Mouse (Mus musculus) heart, embryonic 13.5 days (tissue): Measurements from ENCODE around the gene Slc7a8. TPM values are rescaled to one million over a fixed set of nuclear protein-coding genes. Genes with fewer than 3 reads are reported as not detected.

Experiments used
- ATAC-seq: fragments of 200-750 bp; cut with Nextera tagmentation; 2 replicates; pipeline ENCODE4 v1.8.0; 2017; ENCODE audit warnings: moderate TSS enrichment; ENCODE audit not compliant: insufficient number of reproducible peaks, low FRiP score, low TSS enrichment; ENCODE audit errors: extremely low read depth
- H3K27ac ChIP-seq: fragments of 300-500 bp; sonication (generic); replicated peaks from 2 replicates; pipeline ENCODE4 v1.5.1; 2015; ENCODE audit warnings: moderate library complexity, mild to moderate bottlenecking, inconsistent platforms
- H3K27me3 ChIP-seq: fragments of 300-500 bp; sonication (generic); replicated peaks from 2 replicates; pipeline ENCODE4 v1.6.1; 2015; ENCODE audit warnings: mild to moderate bottlenecking, inconsistent platforms
- H3K36me3 ChIP-seq: fragments of 300-500 bp; sonication (generic); 2 replicates; pipeline ENCODE4 v1.6.1; 2015; ENCODE audit warnings: mild to moderate bottlenecking, inconsistent platforms
- H3K4me1 ChIP-seq: fragments of 300-500 bp; sonication (generic); 2 replicates; pipeline ENCODE4 v1.6.1; 2015; ENCODE audit warnings: inconsistent platforms
- H3K4me2 ChIP-seq: fragments of 300-500 bp; sonication (generic); 2 replicates; pipeline ENCODE4 v1.6.1; 2015; ENCODE audit warnings: inconsistent platforms, mild to moderate bottlenecking, moderate library complexity
- H3K4me3 ChIP-seq: fragments of 300-500 bp; sonication (generic); 2 replicates; pipeline ENCODE4 v1.5.1; 2015; ENCODE audit warnings: moderate library complexity, mild to moderate bottlenecking, inconsistent platforms
- H3K9ac ChIP-seq: fragments of 300-500 bp; sonication (generic); 2 replicates; pipeline ENCODE4 v1.6.1; 2015; ENCODE audit warnings: inconsistent platforms, mild to moderate bottlenecking, moderate library complexity
- H3K9me3 ChIP-seq: fragments of 300-500 bp; sonication (generic); 2 replicates; pipeline ENCODE4 v1.6.1; 2016; ENCODE audit warnings: inconsistent platforms
- WGBS: fragments of 180-500 bp; shearing (Covaris S2); methylation state at CpG from one replicate; pipeline ENCODE4 v1.1.7; 2015; ENCODE audit warnings: mixed read lengths; 5-methylcytosine and 5-hydroxymethylcytosine counted together
- polyA plus RNA-seq: library from polyadenylated mRNA; unstranded; fragments of >200 nt; fragmentation: Nextera tagmentation; extraction: Ambion mirVana; gene quantifications from 2 replicates; pipeline ENCODE4 v1.2.1, GENCODE M21; 2015

Slc7a8 gene
- polyA plus RNA-seq, result 3.4 and 4.0 TPM in 2 replicates

DNA sequence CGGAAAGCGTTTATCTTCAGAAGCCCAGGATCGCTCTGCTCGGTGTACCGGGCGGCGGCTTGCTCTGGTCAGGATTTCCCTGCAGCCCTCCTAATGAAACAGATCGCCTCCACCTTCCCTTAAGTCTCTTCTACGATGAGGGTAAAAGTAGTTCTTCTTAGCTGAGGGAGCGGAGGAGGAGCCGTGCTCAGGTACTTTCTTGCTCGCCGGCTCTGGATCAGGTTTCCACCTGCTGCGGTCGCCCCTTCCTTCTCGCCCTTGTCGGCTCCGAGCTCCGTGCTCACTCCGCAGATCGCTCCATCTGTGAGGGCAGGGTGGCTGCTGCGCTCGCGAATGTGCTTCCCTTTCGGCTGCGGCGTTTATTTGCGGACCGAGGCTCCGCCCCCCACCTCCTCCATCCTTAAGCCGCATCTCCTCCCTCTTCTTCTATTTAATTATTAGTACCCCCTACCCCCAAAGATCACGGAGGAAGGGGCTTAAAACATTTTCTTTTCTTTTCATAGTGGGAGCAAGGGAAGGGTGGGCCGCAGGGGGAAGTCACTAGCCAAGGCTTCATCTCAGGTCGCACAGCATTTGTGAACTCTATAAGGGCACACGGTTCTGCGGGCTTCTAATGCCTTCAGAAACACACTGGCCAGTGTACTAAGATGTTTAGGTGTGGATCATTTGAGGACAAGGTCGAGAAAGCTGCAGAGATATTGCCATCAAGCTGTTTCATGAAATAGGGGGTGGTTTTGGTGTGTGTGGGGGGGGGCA, at the start of gene Slc7a8:
TSS of gene Slc7a8 (minus strand) at position 337 of the 756 bp plus-strand sequence.
- 2% methylated on average over 37 of the region's 37 CpGs for WGBS
- no peak for ATAC-seq
- H3K27ac ChIP-seq, result 0 out of 2 replicates have a peak within 1 kb of the TSS, but pooled peaks have one; percentile 25

DNA sequence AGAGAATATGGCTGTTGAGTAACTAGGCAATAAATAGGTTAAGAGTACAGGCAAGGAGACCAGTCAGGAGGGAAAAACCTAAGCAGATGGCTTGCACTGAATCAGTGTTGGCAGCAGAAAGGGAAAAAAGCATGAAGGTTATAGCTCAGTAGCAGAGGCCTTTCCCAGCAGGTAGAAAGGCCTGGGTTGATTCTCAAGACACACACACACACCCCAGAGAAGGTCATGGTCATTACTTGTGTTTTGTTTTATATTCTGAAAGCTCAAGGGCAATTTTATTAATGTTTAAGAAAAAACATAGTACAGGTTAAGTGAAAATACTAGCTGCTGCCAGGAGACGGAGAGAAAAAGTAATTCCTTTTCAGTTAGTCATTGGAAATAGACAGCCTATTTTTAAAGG, 42.0 kb upstream of the Slc7a8 start:
- H3K9ac ChIP-seq, result no peak overlapping the region
- no peak overlapping the region for H3K4me2 ChIP-seq
- H3K27ac ChIP-seq, result no peak overlapping the region
- no peaks in the 10 kb centered on the region for H3K9me3 ChIP-seq
- ATAC-seq, result no peak
- WGBS, result 80% methylated on average over 1 of the region's 1 CpGs
- H3K36me3 ChIP-seq, result no peaks in the 10 kb centered on the region
- no peak overlapping the region for H3K4me3 ChIP-seq
- H3K27me3 ChIP-seq, result no peaks in the 10 kb centered on the region; the same call in 1 of the 2 replicates
- no peaks in the 10 kb centered on the region for H3K4me1 ChIP-seq

More for the DNA sequence above, at the start of gene Slc7a8:
- H3K4me1 ChIP-seq, result peaks cover 28% of the 10 kb centered on the region
- H3K9ac ChIP-seq, result peak within 1 kb of the TSS; percentile 80
- peaks cover 35% of the 10 kb centered on the region for H3K27me3 ChIP-seq
- H3K36me3 ChIP-seq, result no peaks in the 10 kb centered on the region
- H3K4me3 ChIP-seq, result peak within 1 kb of the TSS; percentile 59
- H3K4me2 ChIP-seq, result peak within 1 kb of the TSS; percentile 82
- H3K9me3 ChIP-seq, result no peaks in the 10 kb centered on the region; the same call in 1 of the 2 replicates

DNA sequence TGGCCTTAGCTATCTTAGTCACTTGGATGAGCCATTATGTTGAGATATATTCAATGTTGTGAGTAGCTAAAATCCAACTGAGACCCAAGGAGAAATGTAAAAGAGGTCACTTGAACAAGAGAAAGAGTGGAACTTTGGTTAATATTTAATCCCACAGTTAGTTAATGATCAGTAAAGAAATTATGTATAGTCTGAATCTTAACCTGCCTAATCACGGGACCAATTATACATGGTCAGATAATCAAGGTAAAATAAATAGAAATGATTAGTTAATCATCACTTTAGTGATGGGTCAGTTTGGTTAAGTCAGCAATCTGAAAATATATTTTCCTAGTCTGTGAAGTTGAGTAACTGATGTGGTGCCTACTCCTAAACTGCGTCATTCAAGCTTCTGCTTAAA, 40.6 kb upstream of the Slc7a8 start:
- Histone ChIP-seq H3K9me3 (no peaks in the 10 kb centered on the region), H3K27me3 (no peaks in the 10 kb centered on the region; the same call in 1 of the 2 replicates), H3K27ac (no peak overlapping the region), H3K4me3 (no peak overlapping the region), H3K9ac (no peak overlapping the region), H3K36me3 (no peaks in the 10 kb centered on the region), H3K4me1 (no peaks in the 10 kb centered on the region), H3K4me2 (no peak overlapping the region)
- 83% methylated on average over 2 of the region's 2 CpGs for WGBS
- ATAC-seq, result no peak

DNA sequence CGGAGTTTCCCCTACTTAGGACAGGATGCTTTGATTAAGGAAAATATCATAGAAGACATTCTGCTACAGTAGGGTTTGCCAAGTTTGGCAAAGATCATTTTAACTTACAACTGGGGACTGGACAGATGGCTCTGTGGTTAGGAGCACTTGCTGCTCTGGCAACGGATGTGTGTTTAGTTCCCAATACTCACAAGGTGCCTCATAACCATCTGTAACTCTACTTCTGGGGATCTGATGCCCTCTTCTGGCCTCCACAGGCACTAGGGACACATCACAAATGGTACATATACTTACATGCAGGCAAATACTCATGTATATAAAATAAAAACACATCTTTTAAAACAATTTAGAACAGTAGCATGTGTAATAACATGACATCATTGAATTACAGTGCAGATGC, 36.0 kb upstream of the Slc7a8 start:
- no peak overlapping the region for H3K4me3 ChIP-seq
- no peak for ATAC-seq
- H3K27me3 ChIP-seq, result no peaks in the 10 kb centered on the region; the same call in 1 of the 2 replicates
- no peak overlapping the region for H3K9ac ChIP-seq
- no peaks in the 10 kb centered on the region for H3K9me3 ChIP-seq
- 52% methylated on average over 2 of the region's 2 CpGs for WGBS
- no peak overlapping the region for H3K27ac ChIP-seq
- H3K4me2 ChIP-seq, result no peak overlapping the region
- no peaks in the 10 kb centered on the region for H3K36me3 ChIP-seq
- no peaks in the 10 kb centered on the region for H3K4me1 ChIP-seq

DNA sequence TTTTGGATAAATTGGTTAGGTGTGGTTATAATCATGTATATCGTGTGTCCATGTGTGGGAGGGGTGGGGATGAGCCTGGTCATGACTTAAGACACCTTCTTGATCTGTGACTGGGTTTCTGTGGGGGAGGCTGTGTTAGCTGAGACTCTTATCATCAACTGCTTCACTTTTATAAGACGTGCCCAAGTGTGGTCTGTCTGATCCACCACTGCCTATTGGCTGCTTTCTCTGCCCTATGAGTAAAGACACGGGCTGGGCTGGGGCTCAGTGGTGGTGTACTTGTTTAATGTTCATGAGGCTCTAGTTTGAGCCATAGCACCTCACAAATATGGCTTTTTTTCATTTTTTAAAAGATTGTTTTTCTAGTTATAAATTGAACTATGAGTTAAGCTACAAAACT, 34.0 kb upstream of the Slc7a8 start:
- Histone ChIP-seq H3K9me3 (no peaks in the 10 kb centered on the region), H3K4me3 (no peak overlapping the region), H3K27ac (no peak overlapping the region), H3K4me2 (no peak overlapping the region), H3K9ac (no peak overlapping the region), H3K36me3 (no peaks in the 10 kb centered on the region), H3K27me3 (no peaks in the 10 kb centered on the region; the same call in 1 of the 2 replicates), H3K4me1 (no peaks in the 10 kb centered on the region)
- WGBS, result 41% methylated on average over 3 of the region's 3 CpGs
- no peak for ATAC-seq

DNA sequence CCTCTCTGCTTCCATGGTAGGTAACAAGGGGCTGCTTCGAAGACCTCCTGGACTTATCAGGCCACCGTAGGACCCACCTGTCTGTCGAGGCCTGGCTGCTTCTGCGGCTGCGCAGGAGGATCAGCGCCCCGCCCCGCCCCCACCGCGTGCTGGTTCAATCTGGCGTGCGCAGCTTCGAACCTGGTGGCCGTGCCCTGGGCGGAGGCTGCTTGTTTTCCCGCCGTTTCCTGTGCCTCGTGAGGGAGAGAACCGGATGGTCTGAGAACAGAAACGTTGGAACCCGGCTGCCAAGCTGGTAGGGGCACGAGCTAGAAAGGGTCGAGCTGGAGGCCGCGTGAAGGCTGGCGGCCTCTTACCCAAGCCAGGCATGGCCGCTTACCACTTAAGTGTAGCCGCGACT, 32.2 kb upstream of the Slc7a8 start, which contains the start of gene Rnf212b:
TSS of gene Rnf212b (plus strand) at position 151 of the 400 bp plus-strand sequence.
- no peaks in the 10 kb centered on the region for H3K36me3 ChIP-seq
- no peak for ATAC-seq
- H3K4me2 ChIP-seq, result no peak within 1 kb of the TSS
- H3K27me3 ChIP-seq, result no peaks in the 10 kb centered on the region; the same call in 1 of the 2 replicates
- H3K9ac ChIP-seq, result no peak within 1 kb of the TSS
- H3K27ac ChIP-seq, result no peak within 1 kb of the TSS
- 74% methylated on average over 29 of the region's 29 CpGs for WGBS
- peaks cover 11% of the 10 kb centered on the region for H3K4me1 ChIP-seq
- H3K9me3 ChIP-seq, result no peaks in the 10 kb centered on the region
- H3K4me3 ChIP-seq, result no peak within 1 kb of the TSS

DNA sequence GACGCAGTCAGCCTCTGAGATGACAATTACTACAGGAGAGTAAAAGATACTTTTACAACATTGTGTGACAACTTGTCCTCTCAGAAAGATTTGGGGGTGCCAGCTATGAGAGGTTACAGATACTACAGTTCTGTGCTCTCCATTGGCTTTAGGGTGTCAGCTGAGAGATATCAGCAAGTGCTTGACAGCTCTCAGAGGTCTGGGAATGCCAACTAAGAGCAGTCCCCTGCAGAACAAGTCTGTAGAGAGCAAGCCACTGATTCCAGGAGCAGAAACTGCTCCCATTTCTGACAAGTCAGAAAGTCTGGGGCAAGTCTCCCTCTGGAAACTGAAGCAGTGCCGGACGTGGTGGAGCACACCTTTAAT, 27.9 kb upstream of the Slc7a8 start:
- peak overlapping the region; percentile 87 for H3K27ac ChIP-seq
- no peak overlapping the region for H3K9ac ChIP-seq
- H3K9me3 ChIP-seq, result no peaks in the 10 kb centered on the region
- ATAC-seq, result no peak; the same call in 1 of the 2 replicates
- peak overlapping the region; percentile 33; the same call in 1 of the 2 replicates for H3K4me2 ChIP-seq
- WGBS, result 23% methylated on average over 3 of the region's 3 CpGs
- no peaks in the 10 kb centered on the region for H3K36me3 ChIP-seq
- peaks cover 14% of the 10 kb centered on the region for H3K4me1 ChIP-seq
- H3K4me3 ChIP-seq, result no peak overlapping the region
- no peaks in the 10 kb centered on the region; the same call in 1 of the 2 replicates for H3K27me3 ChIP-seq

DNA sequence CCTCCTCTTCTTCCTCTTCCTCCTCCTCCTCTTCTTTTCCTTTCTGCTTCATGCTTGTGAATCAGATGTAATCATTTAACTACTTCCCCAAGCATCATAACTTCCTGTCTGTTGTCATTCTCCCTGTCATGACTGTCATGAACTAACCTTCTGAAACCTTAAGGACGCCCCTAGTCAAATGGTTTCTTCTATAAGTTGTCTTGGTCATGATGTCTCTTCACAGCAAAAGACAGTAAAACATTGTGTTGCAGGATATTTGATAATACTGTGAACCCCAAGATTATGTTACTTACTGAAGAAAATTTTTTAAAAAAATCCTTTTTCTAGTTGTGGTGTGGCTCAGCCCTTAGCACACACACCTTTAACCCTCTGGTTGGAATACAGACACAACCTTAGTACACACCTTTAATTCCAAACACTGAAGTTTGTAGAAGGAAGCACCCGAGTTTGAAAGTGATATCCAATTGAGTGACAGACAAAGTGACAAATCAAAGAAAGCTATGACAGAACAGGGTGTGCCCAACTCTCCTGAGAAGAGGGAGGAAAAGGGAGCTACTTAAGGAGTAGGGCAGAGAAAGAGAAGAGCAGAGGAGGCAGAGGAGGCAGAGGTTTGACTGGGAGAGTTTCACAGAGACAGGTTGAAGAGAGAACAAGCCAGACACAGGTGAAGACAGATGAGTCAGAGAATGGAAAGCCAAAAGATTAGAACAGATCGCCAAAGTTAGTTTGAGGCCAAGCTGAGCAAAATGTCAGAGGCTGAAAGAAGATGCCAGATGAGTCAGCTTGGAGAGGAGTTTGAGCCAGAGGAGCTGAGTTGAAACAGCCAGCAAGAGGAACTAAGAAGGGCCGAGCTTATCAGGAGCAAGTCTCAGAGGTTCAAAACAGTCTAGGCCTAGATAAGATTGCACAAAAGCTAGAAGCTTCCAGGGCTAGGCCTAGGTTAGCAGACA, 27.2 kb upstream of the Slc7a8 start:
- no peak overlapping the region for H3K9ac ChIP-seq
- H3K27ac ChIP-seq, result peak overlapping the region; percentile 87
- no peak for ATAC-seq
- peak overlapping the region; percentile 33; the same call in 1 of the 2 replicates for H3K4me2 ChIP-seq
- peaks cover 14% of the 10 kb centered on the region for H3K4me1 ChIP-seq
- H3K27me3 ChIP-seq, result no peaks in the 10 kb centered on the region; the same call in 1 of the 2 replicates
- H3K4me3 ChIP-seq, result no peak overlapping the region
- H3K9me3 ChIP-seq, result no peaks in the 10 kb centered on the region
- 37% methylated on average over 4 of the region's 4 CpGs for WGBS
- no peaks in the 10 kb centered on the region for H3K36me3 ChIP-seq

DNA sequence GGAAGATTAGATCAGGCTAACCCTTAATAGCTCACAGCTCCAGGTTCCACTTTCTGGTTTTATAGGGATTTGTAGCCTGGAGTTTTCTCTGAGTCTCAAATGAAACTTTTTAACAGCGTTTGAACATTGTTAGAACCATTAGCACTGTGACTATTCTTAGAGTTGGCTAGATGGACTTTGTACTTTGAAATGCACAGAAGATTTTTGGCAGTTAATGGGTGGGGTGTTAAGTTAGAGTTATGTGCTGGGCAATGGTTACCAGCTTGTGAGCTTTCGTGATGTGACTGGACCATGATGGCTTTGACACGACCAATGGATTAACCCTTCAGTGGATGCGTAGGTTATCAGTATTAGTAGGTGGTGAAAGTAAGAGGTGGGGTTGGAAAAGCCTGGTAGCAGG, 24.4 kb upstream of the Slc7a8 start:
- H3K4me2 ChIP-seq, result no peak overlapping the region
- no peak overlapping the region for H3K9ac ChIP-seq
- H3K4me3 ChIP-seq, result no peak overlapping the region
- no peaks in the 10 kb centered on the region for H3K9me3 ChIP-seq
- WGBS, result 63% methylated on average over 4 of the region's 4 CpGs
- no peaks in the 10 kb centered on the region for H3K27me3 ChIP-seq
- no peaks in the 10 kb centered on the region for H3K36me3 ChIP-seq
- peaks cover 23% of the 10 kb centered on the region for H3K4me1 ChIP-seq
- H3K27ac ChIP-seq, result no peak overlapping the region
- no peak for ATAC-seq

DNA sequence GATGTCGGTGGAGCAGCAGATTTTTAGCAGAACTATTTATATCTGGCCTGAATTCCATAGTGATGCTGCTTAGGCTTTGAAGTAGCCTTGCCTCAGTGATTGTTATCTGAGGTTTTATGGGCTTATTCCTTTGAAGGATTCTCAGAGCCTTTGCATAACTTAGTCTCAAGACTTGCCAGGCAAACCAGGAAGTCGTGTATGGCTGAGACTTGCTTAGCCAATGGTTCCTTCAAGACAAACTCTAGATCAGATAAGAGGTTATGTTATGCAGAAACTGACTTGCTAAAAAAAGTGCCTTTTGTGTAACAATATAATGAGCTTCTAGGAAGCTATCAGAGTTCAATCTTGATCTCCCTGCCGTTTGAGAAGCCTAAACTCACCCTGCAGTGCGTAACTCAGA, 20.7 kb upstream of the Slc7a8 start:
- Histone ChIP-seq H3K9ac (no peak overlapping the region), H3K9me3 (no peaks in the 10 kb centered on the region), H3K4me2 (no peak overlapping the region), H3K36me3 (no peaks in the 10 kb centered on the region), H3K27ac (no peak overlapping the region), H3K27me3 (peaks cover 5% of the 10 kb centered on the region; the same call in 1 of the 2 replicates), H3K4me3 (no peak overlapping the region), H3K4me1 (peaks cover 23% of the 10 kb centered on the region)
- ATAC-seq, result no peak
- 66% methylated on average over 4 of the region's 4 CpGs for WGBS

DNA sequence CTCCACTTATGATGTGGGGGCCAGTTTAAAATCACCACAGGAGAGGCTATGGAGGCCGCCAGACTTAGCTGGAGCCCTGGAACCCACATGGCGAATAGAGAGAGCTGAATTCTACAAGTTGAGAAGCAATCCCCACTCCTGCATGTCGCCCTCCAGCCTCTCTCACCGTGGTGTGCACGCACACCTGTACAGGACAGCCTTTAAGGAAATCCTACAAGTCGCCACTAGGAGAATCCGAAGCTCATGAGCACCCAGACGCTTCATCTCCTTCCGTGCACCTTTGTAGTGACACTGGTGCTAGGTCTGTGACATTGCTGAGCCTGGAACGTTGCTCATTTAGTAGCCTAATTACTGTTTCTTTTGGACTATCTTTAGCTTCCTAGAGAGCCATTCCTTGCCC, 17.9 kb upstream of the Slc7a8 start:
- Histone ChIP-seq H3K9ac (no peak overlapping the region), H3K36me3 (no peaks in the 10 kb centered on the region), H3K27ac (peak overlapping the region; percentile 67), H3K4me1 (peaks cover 23% of the 10 kb centered on the region), H3K4me3 (no peak overlapping the region), H3K27me3 (peaks cover 5% of the 10 kb centered on the region; the same call in 1 of the 2 replicates), H3K4me2 (peak overlapping the region; percentile 38; the same call in 1 of the 2 replicates), H3K9me3 (no peaks in the 10 kb centered on the region)
- 38% methylated on average over 10 of the region's 10 CpGs for whole genome bisulfite sequencing
- no peak for ATAC-seq
